Mouse (Mus musculus) ES-Bruce4 (cell line): ENCODE data around the gene Dst. TPM values are rescaled to one million over a fixed set of nuclear protein-coding genes. Genes with fewer than 3 reads are reported as not detected.
A peak's percentile ranks its signal among the peaks of the same experiment; 100 is the strongest.

Experiments used
- H3K27ac ChIP-seq: 2 replicates; pipeline ENCODE4 v1.5.1; 2012; ENCODE audit warnings: low read length, inconsistent platforms; ENCODE audit not compliant: insufficient read depth
- H3K27me3 ChIP-seq: 2 replicates; pipeline ENCODE4 v1.6.1; 2012; ENCODE audit warnings: mild to moderate bottlenecking, low read length, inconsistent platforms; ENCODE audit not compliant: control insufficient read depth, poor library complexity, insufficient read depth, severe bottlenecking
- H3K36me3 ChIP-seq: 2 replicates; pipeline ENCODE4 v1.6.1; 2012; ENCODE audit warnings: inconsistent platforms, mild to moderate bottlenecking, low read length, moderate library complexity; ENCODE audit not compliant: control insufficient read depth, poor library complexity, insufficient read depth, severe bottlenecking
- H3K4me1 ChIP-seq: one replicate; pipeline ENCODE4 v1.8.1; 2011; ENCODE audit warnings: low read length; ENCODE audit not compliant: control insufficient read depth, insufficient read depth
- H3K4me3 ChIP-seq: 2 replicates; pipeline ENCODE4 v1.5.1; 2011; ENCODE audit warnings: low read depth, mild to moderate bottlenecking, low read length
- H3K9ac ChIP-seq: 2 replicates; pipeline ENCODE4 v1.6.1; 2012; ENCODE audit warnings: low read depth, mild to moderate bottlenecking, inconsistent platforms; ENCODE audit not compliant: poor library complexity, severe bottlenecking
- H3K9me3 ChIP-seq: replicated peaks from 2 replicates; pipeline ENCODE4 v1.6.1; 2012; ENCODE audit warnings: mild to moderate bottlenecking, low read length, inconsistent platforms; ENCODE audit not compliant: control insufficient read depth, poor library complexity, insufficient read depth, severe bottlenecking
- CTCF ChIP-seq: IDR thresholded peaks from one replicate; pipeline ENCODE4 v1.8.1; 2011; ENCODE audit warnings: low read depth, low read length
- EP300 ChIP-seq: IDR thresholded peaks from 2 replicates; pipeline ENCODE4 v1.6.1; 2011; ENCODE audit warnings: low read depth, low read length; ENCODE audit not compliant: insufficient read depth
- POLR2A ChIP-seq: IDR thresholded peaks from one replicate; pipeline ENCODE4 v1.8.1; 2011; ENCODE audit warnings: low read length; ENCODE audit not compliant: insufficient read depth
- polyA plus RNA-seq: library from polyadenylated mRNA; stranded (reverse); fragments of >200 nt; gene quantifications from 2 replicates; pipeline ENCODE4 v1.2.4, GENCODE M21; 2011; ENCODE audit warnings: low read depth; ENCODE audit not compliant: missing spikeins, insufficient read depth, insufficient read length

Gene Dst
- polyA plus RNA-seq, 1 experiment = 296 TPM

DNA sequence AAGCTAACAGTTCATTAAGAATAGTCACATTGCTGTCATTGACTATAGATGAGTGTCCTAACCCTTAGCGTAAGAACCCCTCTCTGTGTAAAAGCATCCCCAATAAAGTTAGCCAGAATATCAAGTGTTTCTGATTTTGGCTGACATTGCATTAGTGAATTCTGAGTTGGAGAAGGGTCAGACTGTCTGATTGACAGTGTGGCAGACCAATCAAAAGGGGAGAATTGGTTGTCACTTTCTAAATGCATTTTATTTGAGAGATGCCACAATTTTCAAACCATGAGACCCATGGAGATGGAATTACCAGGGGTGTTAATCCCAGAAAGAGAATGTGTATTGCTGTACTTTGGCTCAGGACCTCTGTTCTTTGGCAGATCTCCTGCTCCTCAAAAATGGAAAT lies 125.5 kb downstream of the Dst start:
- Histone ChIP-seq H3K36me3 (no peaks in the 10 kb centered on the region), H3K9ac (no peak overlapping the region), H3K27me3 (no peaks in the 10 kb centered on the region), H3K4me1 (peaks cover 13% of the 10 kb centered on the region), H3K27ac (no peak overlapping the region), H3K9me3 (no peaks in the 10 kb centered on the region), H3K4me3 (no peak overlapping the region)
- no peak for TF ChIP-seq POLR2A

DNA sequence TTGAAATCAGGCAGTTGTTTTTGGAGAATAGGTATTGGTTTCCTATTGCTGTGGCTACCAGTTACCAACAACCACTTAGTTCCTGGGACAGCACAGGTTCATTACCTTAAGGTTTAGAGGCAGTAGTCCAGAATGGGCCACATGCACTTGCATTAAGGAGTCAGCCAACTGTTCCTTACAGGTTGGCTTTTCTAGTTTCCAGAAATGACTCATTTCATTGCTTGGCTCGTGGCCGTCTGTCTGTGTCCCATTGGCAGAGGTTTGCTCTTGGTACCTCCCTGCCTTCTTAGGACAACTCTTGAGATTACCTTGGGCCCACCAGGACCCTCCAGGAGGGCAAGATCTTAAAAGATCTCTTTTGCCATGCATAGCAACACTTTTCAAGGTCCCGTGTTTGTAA lies 125.9 kb downstream of the Dst start:
- H3K9me3 ChIP-seq = no peaks in the 10 kb centered on the region
- H3K36me3 ChIP-seq = no peaks in the 10 kb centered on the region
- no peak overlapping the region for H3K9ac ChIP-seq
- H3K27me3 ChIP-seq = no peaks in the 10 kb centered on the region
- no peak overlapping the region for H3K4me3 ChIP-seq
- no peak overlapping the region for H3K27ac ChIP-seq
- TF ChIP-seq EP300 (no peak), POLR2A (no peak), CTCF (no peak)
- peaks cover 13% of the 10 kb centered on the region for H3K4me1 ChIP-seq

DNA sequence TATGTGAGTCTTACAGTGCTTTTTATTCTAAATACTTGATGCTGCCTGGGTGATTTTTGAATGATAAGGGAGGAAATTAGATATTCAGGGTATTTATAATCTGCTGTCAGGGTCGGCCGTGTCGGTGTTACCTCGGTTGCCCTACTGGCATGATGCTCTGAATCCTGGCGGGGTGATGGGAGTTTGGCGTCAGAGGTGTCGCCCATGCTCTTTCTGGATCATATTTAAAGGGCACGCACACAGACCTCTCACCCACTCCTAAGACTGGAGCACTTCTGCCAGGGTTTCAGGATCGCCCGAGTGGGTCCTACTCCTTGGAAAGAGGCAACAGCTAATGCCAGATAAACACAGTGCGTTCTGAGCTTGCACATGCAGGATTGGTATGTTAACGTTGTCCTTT lies 128.1 kb downstream of the Dst start:
- Histone ChIP-seq H3K36me3 (no peaks in the 10 kb centered on the region), H3K27ac (peak overlapping the region; percentile 15; the same call in 1 of the 2 replicates), H3K9ac (no peak overlapping the region), H3K4me1 (peaks cover 11% of the 10 kb centered on the region), H3K9me3 (no peaks in the 10 kb centered on the region), H3K4me3 (no peak overlapping the region), H3K27me3 (no peaks in the 10 kb centered on the region)
- TF ChIP-seq POLR2A = no peak
- no peak for TF ChIP-seq CTCF
- TF ChIP-seq EP300 = no peak

DNA sequence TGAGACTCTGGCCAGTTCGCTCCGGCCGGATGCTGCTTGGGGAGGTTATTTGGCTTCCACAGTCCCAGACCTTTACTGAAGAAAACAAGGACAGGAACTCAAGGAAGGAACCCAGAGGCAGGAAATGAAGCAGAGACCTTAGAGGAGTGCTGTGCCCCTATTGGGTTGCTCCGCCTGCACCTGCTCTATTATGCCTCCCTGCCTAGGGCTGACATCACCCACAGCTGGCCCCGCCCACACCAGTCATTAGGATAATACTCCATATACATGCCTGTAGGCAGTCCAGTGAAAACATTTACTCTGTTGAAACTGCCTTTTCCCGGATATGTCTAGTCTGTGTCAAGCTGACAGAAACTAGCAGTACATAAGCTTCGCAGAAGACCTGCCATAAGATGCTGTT lies 130.5 kb downstream of the Dst start:
- TF ChIP-seq EP300 = 0 out of 2 replicates have a peak, but pooled peaks have one; percentile 23
- TF ChIP-seq CTCF = no peak
- no peak for TF ChIP-seq POLR2A
- Histone ChIP-seq H3K4me1 (peaks cover 14% of the 10 kb centered on the region), H3K36me3 (no peaks in the 10 kb centered on the region), H3K27me3 (no peaks in the 10 kb centered on the region), H3K27ac (peak overlapping the region; percentile 68), H3K9me3 (no peaks in the 10 kb centered on the region), H3K4me3 (no peak overlapping the region), H3K9ac (no peak overlapping the region)

DNA sequence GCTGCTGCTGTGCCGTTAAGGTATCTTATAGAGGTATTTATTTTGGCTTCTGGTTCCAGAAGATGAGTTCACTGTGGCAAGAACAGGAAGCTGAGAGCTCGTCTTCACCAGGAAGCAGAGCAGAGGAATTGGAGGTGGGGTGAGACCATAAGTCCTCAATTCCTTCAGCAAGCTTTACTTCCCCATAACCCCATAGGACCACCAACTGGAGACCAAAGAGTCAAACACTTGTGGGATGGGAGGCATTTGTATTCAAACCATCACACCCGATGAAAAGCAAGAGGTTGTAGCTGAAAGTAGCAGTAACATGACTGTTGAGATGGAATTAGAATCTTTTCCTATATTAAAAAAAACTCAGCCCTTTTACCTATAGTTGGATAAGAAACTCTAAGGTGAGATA lies 132.0 kb downstream of the Dst start:
- TF ChIP-seq CTCF (no peak), EP300 (no peak)
- Histone ChIP-seq H3K9me3 (no peaks in the 10 kb centered on the region), H3K27ac (0 out of 2 replicates have a peak overlapping the region, but pooled peaks have one; percentile 7), H3K9ac (no peak overlapping the region), H3K27me3 (no peaks in the 10 kb centered on the region), H3K4me3 (no peak overlapping the region), H3K4me1 (peaks cover 14% of the 10 kb centered on the region), H3K36me3 (no peaks in the 10 kb centered on the region)

DNA sequence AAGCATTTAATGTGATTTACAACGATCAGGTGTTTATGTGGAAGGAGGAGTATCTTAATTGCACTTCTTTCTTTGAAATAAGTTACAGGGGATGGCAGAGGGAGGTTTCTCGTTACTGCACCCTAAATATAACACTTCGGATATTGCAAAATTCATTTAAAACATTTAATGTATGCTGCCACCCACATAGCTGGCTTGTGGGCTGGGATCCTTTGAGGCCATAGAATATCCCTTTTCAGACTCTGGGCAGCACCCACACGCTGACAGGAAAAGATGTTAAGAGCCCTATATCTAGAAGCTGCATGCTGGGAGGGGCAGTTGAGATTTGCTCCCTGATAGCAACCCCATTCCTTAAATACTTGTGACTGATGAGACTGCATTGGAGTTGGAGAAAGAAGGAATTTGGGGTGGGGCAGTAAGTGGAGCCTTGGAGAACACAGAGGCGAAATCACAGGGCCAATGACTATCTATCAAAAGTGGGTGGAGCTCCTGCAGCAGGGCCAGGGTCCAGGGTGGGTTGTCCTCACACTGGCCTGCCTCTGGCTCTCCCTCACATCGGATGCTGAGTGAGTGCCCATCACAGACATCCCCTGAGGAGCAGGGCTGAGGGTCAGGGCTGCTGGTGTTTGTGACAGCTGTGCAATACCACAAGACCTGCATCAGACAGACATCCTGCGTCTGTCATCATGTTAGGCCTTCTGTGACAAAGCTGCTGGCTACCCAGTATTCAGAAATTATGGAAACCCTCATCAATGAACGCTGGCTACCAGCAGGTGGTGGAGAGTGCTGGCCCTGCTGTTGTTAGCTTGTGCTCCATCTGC lies 133.1 kb downstream of the Dst start:
- Histone ChIP-seq H3K27me3 (no peaks in the 10 kb centered on the region), H3K36me3 (no peaks in the 10 kb centered on the region), H3K9me3 (no peaks in the 10 kb centered on the region), H3K9ac (no peak overlapping the region), H3K4me1 (peaks cover 11% of the 10 kb centered on the region), H3K4me3 (no peak overlapping the region), H3K27ac (no peak overlapping the region)
- TF ChIP-seq CTCF (no peak), POLR2A (no peak), EP300 (no peak)

DNA sequence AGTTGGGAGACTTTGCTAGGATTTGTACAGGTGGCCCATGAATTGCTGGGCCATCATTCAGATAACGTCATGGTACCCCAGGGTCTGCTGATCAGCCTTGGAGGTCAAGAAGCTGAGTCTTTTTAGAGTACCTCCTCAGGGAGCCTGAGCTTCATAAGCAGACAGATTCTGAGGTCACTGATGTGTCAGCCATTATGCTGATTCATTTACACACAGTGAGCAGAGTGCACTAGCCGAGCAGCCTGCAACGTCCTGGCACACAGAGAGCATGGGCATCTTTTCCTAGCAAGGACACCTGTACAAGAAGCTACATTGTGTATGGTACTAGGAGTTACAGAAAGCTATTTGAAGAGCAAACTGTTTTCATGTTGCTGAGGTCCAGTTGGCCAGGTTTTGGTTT lies 134.3 kb downstream of the Dst start:
- Histone ChIP-seq H3K27ac (no peak overlapping the region), H3K27me3 (no peaks in the 10 kb centered on the region), H3K4me3 (no peak overlapping the region), H3K9me3 (no peaks in the 10 kb centered on the region), H3K36me3 (no peaks in the 10 kb centered on the region), H3K4me1 (peaks cover 5% of the 10 kb centered on the region), H3K9ac (no peak overlapping the region)
- TF ChIP-seq CTCF = no peak
- no peak for TF ChIP-seq POLR2A
- TF ChIP-seq EP300 = no peak
